Mouse (Mus musculus): Measurements from ENCODE around the gene Olfr1336. TPM values are rescaled to one million over a fixed set of nuclear protein-coding genes. Genes with fewer than 3 reads are reported as not detected.

The Olfr1336 gene
- polyA plus RNA-seq (2017; shearing (Covaris generic)): under 1 TPM in 1 of 2 experiments, not detected in 1; 0.21 TPM

DNA sequence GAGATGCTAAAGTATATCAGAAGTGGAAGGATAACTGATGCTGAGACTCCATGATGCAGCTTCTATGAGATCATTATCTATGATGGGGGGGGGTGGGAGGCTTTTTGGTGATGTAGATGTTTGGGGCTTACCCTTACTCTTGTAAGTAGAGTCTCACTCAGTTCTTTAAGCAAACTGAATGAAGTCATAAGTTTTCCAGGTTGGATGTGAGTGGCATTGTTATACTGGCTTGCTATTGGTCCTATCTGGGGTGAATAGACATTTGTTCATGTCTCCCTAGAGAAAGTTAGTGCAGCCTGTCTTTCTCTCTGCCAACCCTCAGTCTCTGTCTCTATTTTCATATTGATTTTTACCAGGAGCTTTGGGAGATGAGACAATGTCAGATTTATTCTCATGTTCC lies at the start of gene Olfr1336:
TSS of gene Olfr1336 (plus strand) at position 301 of the 400 bp plus-strand sequence.

DNA sequence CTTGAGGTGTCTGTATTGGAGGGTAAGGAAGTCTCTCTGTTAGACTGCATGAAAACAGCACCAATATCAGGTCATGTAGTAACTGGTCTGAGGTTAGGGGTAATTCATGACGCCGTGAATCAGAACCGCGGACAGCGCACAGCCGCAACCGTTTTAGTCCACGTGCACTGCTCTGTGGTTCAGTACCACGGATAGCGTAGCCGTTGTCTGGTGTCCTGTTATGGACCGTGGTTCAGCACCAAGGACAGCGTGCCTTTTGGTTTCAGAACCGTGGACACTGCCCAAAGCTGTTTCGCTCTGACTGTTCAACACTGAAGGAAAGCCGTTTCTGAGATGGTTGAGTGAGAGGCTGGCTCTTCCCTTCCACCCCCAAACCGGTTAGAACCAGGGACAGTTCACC lies 45.9 kb upstream of the Olfr1336 start, which contains the start of gene Gm20715:
TSS of gene Gm20715 (plus strand) at position 235 of the 400 bp plus-strand sequence.

DNA sequence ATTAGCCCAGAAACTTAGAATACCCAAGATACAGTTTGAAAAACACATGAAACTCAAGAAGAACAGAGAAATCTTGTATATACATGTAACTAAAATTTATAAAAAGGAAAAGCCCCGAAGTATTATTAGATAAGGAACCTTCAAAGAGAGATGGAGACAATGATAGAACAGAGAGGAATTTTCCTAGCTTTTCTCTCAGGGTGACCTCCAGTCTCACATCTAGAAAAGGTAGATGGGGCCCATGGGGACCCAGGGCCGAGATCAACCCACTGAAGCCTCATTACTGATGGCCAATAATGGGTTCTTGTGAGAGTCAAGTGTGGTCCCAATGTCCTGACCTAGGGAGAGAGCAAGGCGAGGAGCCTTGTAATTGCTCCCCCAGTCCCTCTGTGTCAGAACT lies 17.6 kb upstream of the Olfr1336 start, which contains the start of gene Olfr1344:
TSS of gene Olfr1344 (plus strand) at position 301 of the 400 bp plus-strand sequence.

DNA sequence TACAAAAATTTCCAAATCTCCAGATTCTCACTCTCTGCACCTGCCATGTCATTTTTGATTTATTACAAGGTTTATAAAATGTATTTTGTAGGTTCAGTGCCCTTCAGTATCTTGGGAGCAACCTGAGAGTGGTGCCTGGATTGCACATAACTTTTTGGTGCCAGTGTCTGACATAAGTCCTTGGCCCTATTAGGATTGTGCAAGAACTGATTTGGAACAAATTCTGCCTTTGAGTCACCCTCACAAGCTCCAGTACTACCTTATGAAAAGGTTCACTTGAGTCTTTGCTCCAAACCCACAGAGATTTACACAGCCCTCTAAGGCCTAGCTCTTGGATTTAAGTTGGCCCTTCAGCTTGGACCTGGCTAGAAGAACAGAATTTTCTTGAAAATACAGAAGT lies 11.0 kb downstream of the Olfr1336 start, which contains the start of gene Olfr1346:
TSS of gene Olfr1346 (plus strand) at position 151 of the 400 bp plus-strand sequence.

DNA sequence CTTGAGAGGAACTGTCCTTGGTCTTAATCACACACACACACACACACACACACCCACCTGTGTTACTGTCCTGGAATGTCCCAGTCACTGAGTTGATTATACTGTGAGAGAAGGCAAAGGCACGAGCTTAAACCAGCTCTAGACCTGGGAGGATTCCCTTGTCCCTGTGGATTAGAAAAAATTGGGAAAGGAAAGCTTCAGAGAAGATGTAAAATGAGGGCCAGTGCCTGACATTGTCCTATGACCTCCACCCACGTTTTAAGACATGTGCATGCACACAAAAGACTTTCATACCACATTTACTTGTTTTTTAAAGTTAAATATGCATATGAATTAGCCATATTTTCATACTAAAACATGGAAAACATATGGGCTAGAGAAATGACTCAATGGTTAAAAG lies 30.9 kb downstream of the Olfr1336 start, which contains the start of gene Olfr5:
TSS of gene Olfr5 (minus strand) at position 101 of the 400 bp plus-strand sequence.

DNA sequence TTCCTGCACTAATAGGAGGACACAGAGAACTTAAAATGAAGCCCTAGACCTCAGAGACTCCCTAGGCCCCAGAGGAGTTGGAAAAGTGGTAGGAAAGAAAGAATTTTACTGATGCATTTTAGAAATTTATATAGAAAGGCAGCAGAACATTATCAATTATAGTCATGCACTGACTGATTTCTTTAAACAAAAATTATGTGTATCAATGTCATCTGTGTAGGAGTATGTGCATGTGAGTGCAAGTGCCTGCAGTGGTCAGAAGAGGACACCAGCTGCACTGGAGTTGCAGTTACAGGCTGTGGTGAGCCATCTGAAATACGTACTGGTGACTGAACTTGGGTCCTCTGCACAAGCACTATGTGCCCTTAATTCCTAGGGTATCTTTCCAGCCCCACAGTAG lies 43.7 kb downstream of the Olfr1336 start, which contains the start of gene Olfr1347:
TSS of gene Olfr1347 (minus strand) at position 101 of the 400 bp plus-strand sequence.

DNA sequence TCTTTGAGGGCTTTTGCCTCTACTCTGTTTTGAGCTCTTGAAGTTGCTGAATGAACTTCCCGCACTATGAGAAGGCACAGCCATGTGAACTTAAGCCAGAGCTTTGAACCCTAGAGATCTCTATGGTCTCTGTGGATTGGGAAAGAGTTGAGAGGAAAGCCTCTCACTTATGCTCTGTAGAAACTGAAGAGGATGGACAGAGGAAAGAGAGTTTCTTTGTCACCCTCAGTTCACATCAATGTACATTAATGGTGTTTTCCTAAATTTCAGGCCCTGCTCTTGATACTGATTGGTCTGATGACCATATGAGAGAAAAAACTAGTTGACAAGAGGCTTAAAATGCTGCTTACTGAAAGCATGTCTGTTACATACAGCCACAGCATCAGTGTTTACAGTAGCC lies 52.7 kb downstream of the Olfr1336 start, which contains the start of gene Olfr1348:
TSS of gene Olfr1348 (minus strand) at position 101 of the 400 bp plus-strand sequence.

Other genes with a start within 250 kb of the Olfr1336 start
- not detected for gene Zscan5b, start 233.9 kb upstream of the Olfr1336 start, polyA plus RNA-seq (2017; shearing (Covaris generic))
- gene Epp13, start 203.5 kb upstream of the Olfr1336 start, polyA plus RNA-seq (2017; shearing (Covaris generic)): not detected
- 1 to 10 TPM; 3.3 to 9.3 TPM for gene Zfp667, start 169.6 kb upstream of the Olfr1336 start, polyA plus RNA-seq (2017; shearing (Covaris generic))
- gene Zfp583, start 124.9 kb upstream of the Olfr1336 start, polyA plus RNA-seq (2017; shearing (Covaris generic)): 1 to 10 TPM in 1 of 2 experiments, not detected in 1; 1.1 TPM
- gene Gm3854, start 112.4 kb upstream of the Olfr1336 start, polyA plus RNA-seq (2017; shearing (Covaris generic)): under 1 TPM; 0.18 to 0.80 TPM
- gene Zfp78, start 92.9 kb upstream of the Olfr1336 start, polyA plus RNA-seq (2017; shearing (Covaris generic)): 1 to 10 TPM; 1.3 to 3.0 TPM
- 1 to 10 TPM; 7.2 to 9.4 TPM for gene Zfp28, start 72.9 kb upstream of the Olfr1336 start, polyA plus RNA-seq (2017; shearing (Covaris generic))
- not detected for gene Smim17, start 57.5 kb upstream of the Olfr1336 start, polyA plus RNA-seq (2017; shearing (Covaris generic))
- gene Gm20715, start 45.9 kb upstream of the Olfr1336 start, polyA plus RNA-seq (2017; shearing (Covaris generic)): not detected
- gene Olfr1344, start 17.5 kb upstream of the Olfr1336 start, polyA plus RNA-seq (2017; shearing (Covaris generic)): under 1 TPM in 1 of 2 experiments, not detected in 1; 0.11 TPM
- gene Olfr1346, start 10.9 kb downstream of the Olfr1336 start, polyA plus RNA-seq (2017; shearing (Covaris generic)): under 1 TPM in 1 of 2 experiments, not detected in 1; 0.09 TPM
- gene Olfr5, start 30.8 kb downstream of the Olfr1336 start, polyA plus RNA-seq (2017; shearing (Covaris generic)): not detected
- gene Olfr1347, start 43.6 kb downstream of the Olfr1336 start, polyA plus RNA-seq (2017; shearing (Covaris generic)): not detected
- gene Olfr1348, start 52.6 kb downstream of the Olfr1336 start, polyA plus RNA-seq (2017; shearing (Covaris generic)): not detected
- gene Olfr1349, start 66.8 kb downstream of the Olfr1336 start, polyA plus RNA-seq (2017; shearing (Covaris generic)): not detected
- not detected for gene Olfr1350, start 108.7 kb downstream of the Olfr1336 start, polyA plus RNA-seq (2017; shearing (Covaris generic))
- not detected for gene Zim1, start 240.3 kb downstream of the Olfr1336 start, polyA plus RNA-seq (2017; shearing (Covaris generic))

All from activated CD4-positive, CD25-positive, alpha-beta regulatory T cell (primary cell).